Mouse (Mus musculus): ENCODE results near the gene Armc7. TPM values are rescaled to one million over a fixed set of nuclear protein-coding genes. Genes with fewer than 3 reads are reported as not detected.

Armc7 gene
- 9.0 and 10.5 TPM in 2 replicates for polyA plus RNA-seq (2015; fragmentation: Nextera tagmentation; extraction: Ambion mirVana)

- Histone ChIP-seq H3K9ac (replicated peaks; ENCODE audit: low read length) (peak within 1 kb of the TSS; percentile 78), H3K9me3 (ENCODE audit: low read length) (no peaks in the 10 kb centered on the region), H3K27ac (ENCODE audit: low read length) (peak within 1 kb of the TSS; percentile 84), H3K4me2 (replicated peaks; ENCODE audit: low read depth, low read length) (peak within 1 kb of the TSS; percentile 94), H3K4me3 (ENCODE audit: low read length) (peak within 1 kb of the TSS; percentile 96), H3K27me3 (ENCODE audit: insufficient read depth, low read length) (no peaks in the 10 kb centered on the region), H3K36me3 (ENCODE audit: insufficient read depth, low read length) (peaks cover 5% of the 10 kb centered on the region; the same call in 1 of the 2 replicates), H3K4me1 (ENCODE audit: insufficient read depth, low read length) (peaks cover 39% of the 10 kb centered on the region)
- peak; percentile 98 for ATAC-seq (ENCODE audit: low FRiP score, low TSS enrichment)
- WGBS, result 1% methylated on average over 26 of the region's 26 CpGs
These were observed at the start of gene Armc7 for GRCm38 (mm10) chr11:115475025-115475757. Gene Armc7 (plus strand): TSS chr11:115475667.

GRCm38 (mm10) chr11:115425671-115426070 lies 49.8 kb upstream of the Armc7 start:
- Histone ChIP-seq H3K36me3 (ENCODE audit: insufficient read depth, low read length) (peaks cover 45% of the 10 kb centered on the region), H3K27ac (ENCODE audit: low read length) (no peak overlapping the region), H3K9ac (replicated peaks; ENCODE audit: low read length) (no peak overlapping the region), H3K4me2 (replicated peaks; ENCODE audit: low read depth, low read length) (no peak overlapping the region), H3K4me3 (ENCODE audit: low read length) (no peak overlapping the region), H3K4me1 (ENCODE audit: insufficient read depth, low read length) (peaks cover 18% of the 10 kb centered on the region), H3K9me3 (ENCODE audit: low read length) (no peaks in the 10 kb centered on the region), H3K27me3 (ENCODE audit: insufficient read depth, low read length) (no peaks in the 10 kb centered on the region)
- no peak for ATAC-seq (ENCODE audit: low FRiP score, low TSS enrichment)
- 81% methylated on average over 6 of the region's 6 CpGs for WGBS

- Histone ChIP-seq H3K27ac (ENCODE audit: low read length) (peak overlapping the region; percentile 45), H3K9ac (replicated peaks; ENCODE audit: low read length) (peak overlapping the region; percentile 49; the same call in 1 of the 2 replicates), H3K9me3 (ENCODE audit: low read length) (no peaks in the 10 kb centered on the region), H3K27me3 (ENCODE audit: insufficient read depth, low read length) (no peaks in the 10 kb centered on the region), H3K4me1 (ENCODE audit: insufficient read depth, low read length) (peaks cover 6% of the 10 kb centered on the region; the same call in 1 of the 2 replicates), H3K4me2 (replicated peaks; ENCODE audit: low read depth, low read length) (0 out of 2 replicates have a peak overlapping the region, but pooled peaks have one; percentile 28), H3K36me3 (ENCODE audit: insufficient read depth, low read length) (peaks cover 55% of the 10 kb centered on the region), H3K4me3 (ENCODE audit: low read length) (no peak overlapping the region)
- 35% methylated on average over 20 of the region's 20 CpGs for WGBS
- ATAC-seq (ENCODE audit: low FRiP score, low TSS enrichment), result peak; percentile 69; the same call in 1 of the 2 replicates
These were observed 47.8 kb upstream of the Armc7 start for GRCm38 (mm10) chr11:115427482-115428331.

GRCm38 (mm10) chr11:115429307-115429706 lies 46.2 kb upstream of the Armc7 start:
- 85% methylated on average over 7 of the region's 7 CpGs for WGBS
- Histone ChIP-seq H3K4me1 (ENCODE audit: insufficient read depth, low read length) (peaks cover 6% of the 10 kb centered on the region; the same call in 1 of the 2 replicates), H3K27ac (ENCODE audit: low read length) (no peak overlapping the region; the same call in 1 of the 2 replicates), H3K4me2 (replicated peaks; ENCODE audit: low read depth, low read length) (no peak overlapping the region), H3K9ac (replicated peaks; ENCODE audit: low read length) (no peak overlapping the region), H3K27me3 (ENCODE audit: insufficient read depth, low read length) (no peaks in the 10 kb centered on the region), H3K36me3 (ENCODE audit: insufficient read depth, low read length) (peaks cover 55% of the 10 kb centered on the region), H3K4me3 (ENCODE audit: low read length) (no peak overlapping the region), H3K9me3 (ENCODE audit: low read length) (no peaks in the 10 kb centered on the region)
- no peak for ATAC-seq (ENCODE audit: low FRiP score, low TSS enrichment)

- no peak for ATAC-seq (ENCODE audit: low FRiP score, low TSS enrichment)
- Histone ChIP-seq H3K27ac (ENCODE audit: low read length) (no peak overlapping the region), H3K4me2 (replicated peaks; ENCODE audit: low read depth, low read length) (no peak overlapping the region), H3K9ac (replicated peaks; ENCODE audit: low read length) (no peak overlapping the region), H3K4me3 (ENCODE audit: low read length) (no peak overlapping the region), H3K36me3 (ENCODE audit: insufficient read depth, low read length) (peaks cover 43% of the 10 kb centered on the region), H3K4me1 (ENCODE audit: insufficient read depth, low read length) (peaks cover 10% of the 10 kb centered on the region), H3K9me3 (ENCODE audit: low read length) (no peaks in the 10 kb centered on the region), H3K27me3 (ENCODE audit: insufficient read depth, low read length) (no peaks in the 10 kb centered on the region)
- 89% methylated on average over 6 of the region's 6 CpGs for WGBS
These were observed 44.9 kb upstream of the Armc7 start for GRCm38 (mm10) chr11:115430561-115430960.

- Histone ChIP-seq H3K36me3 (ENCODE audit: insufficient read depth, low read length) (peaks cover 37% of the 10 kb centered on the region), H3K4me2 (replicated peaks; ENCODE audit: low read depth, low read length) (no peak overlapping the region), H3K9ac (replicated peaks; ENCODE audit: low read length) (0 out of 2 replicates have a peak overlapping the region, but pooled peaks have one; percentile 15), H3K4me1 (ENCODE audit: insufficient read depth, low read length) (peaks cover 18% of the 10 kb centered on the region), H3K9me3 (ENCODE audit: low read length) (no peaks in the 10 kb centered on the region), H3K27ac (ENCODE audit: low read length) (peak overlapping the region; percentile 51), H3K4me3 (ENCODE audit: low read length) (no peak overlapping the region), H3K27me3 (ENCODE audit: insufficient read depth, low read length) (no peaks in the 10 kb centered on the region)
- WGBS, result 80% methylated on average over 4 of the region's 4 CpGs
- no peak for ATAC-seq (ENCODE audit: low FRiP score, low TSS enrichment)
These were observed 42.7 kb upstream of the Armc7 start for GRCm38 (mm10) chr11:115432814-115433213.

GRCm38 (mm10) chr11:115433342-115433741 lies 42.1 kb upstream of the Armc7 start:
- ATAC-seq (ENCODE audit: low FRiP score, low TSS enrichment), result no peak
- 72% methylated on average over 6 of the region's 6 CpGs for WGBS
- Histone ChIP-seq H3K4me3 (ENCODE audit: low read length) (no peak overlapping the region), H3K36me3 (ENCODE audit: insufficient read depth, low read length) (peaks cover 37% of the 10 kb centered on the region), H3K27me3 (ENCODE audit: insufficient read depth, low read length) (no peaks in the 10 kb centered on the region), H3K4me1 (ENCODE audit: insufficient read depth, low read length) (peaks cover 15% of the 10 kb centered on the region), H3K9me3 (ENCODE audit: low read length) (no peaks in the 10 kb centered on the region), H3K9ac (replicated peaks; ENCODE audit: low read length) (no peak overlapping the region), H3K27ac (ENCODE audit: low read length) (peak overlapping the region; percentile 51), H3K4me2 (replicated peaks; ENCODE audit: low read depth, low read length) (no peak overlapping the region)

- peak overlapping the region; percentile 65 for H3K4me2 ChIP-seq (replicated peaks; ENCODE audit: low read depth, low read length)
- peaks cover 15% of the 10 kb centered on the region for H3K4me1 ChIP-seq (ENCODE audit: insufficient read depth, low read length)
- H3K27me3 ChIP-seq (ENCODE audit: insufficient read depth, low read length), result no peaks in the 10 kb centered on the region
- peak overlapping the region; percentile 43 for H3K4me3 ChIP-seq (ENCODE audit: low read length)
- peaks cover 14% of the 10 kb centered on the region for H3K36me3 ChIP-seq (ENCODE audit: insufficient read depth, low read length)
- 6% methylated on average over 31 of the region's 31 CpGs for WGBS
- peak overlapping the region; percentile 69 for H3K9ac ChIP-seq (replicated peaks; ENCODE audit: low read length)
- peaks cover 4% of the 10 kb centered on the region; the same call in 1 of the 2 replicates for H3K9me3 ChIP-seq (ENCODE audit: low read length)
- ATAC-seq (ENCODE audit: low FRiP score, low TSS enrichment), result peak; percentile 50; the same call in 1 of the 2 replicates
- peak overlapping the region; percentile 65 for H3K27ac ChIP-seq (ENCODE audit: low read length)
These were observed 39.7 kb upstream of the Armc7 start for GRCm38 (mm10) chr11:115435596-115436337.

GRCm38 (mm10) chr11:115437571-115438122 lies 37.8 kb upstream of the Armc7 start:
- 72% methylated on average over 5 of the region's 5 CpGs for WGBS
- H3K9ac ChIP-seq (replicated peaks; ENCODE audit: low read length), result no peak overlapping the region
- ATAC-seq (ENCODE audit: low FRiP score, low TSS enrichment), result no peak

More at GRCm38 (mm10) chr11:115437571-115438122, 37.8 kb upstream of the Armc7 start:
- Histone ChIP-seq H3K27me3 (ENCODE audit: insufficient read depth, low read length) (no peaks in the 10 kb centered on the region), H3K4me3 (ENCODE audit: low read length) (no peak overlapping the region), H3K4me1 (ENCODE audit: insufficient read depth, low read length) (peaks cover 15% of the 10 kb centered on the region), H3K36me3 (ENCODE audit: insufficient read depth, low read length) (no peaks in the 10 kb centered on the region), H3K27ac (ENCODE audit: low read length) (no peak overlapping the region), H3K9me3 (ENCODE audit: low read length) (peaks cover 4% of the 10 kb centered on the region; the same call in 1 of the 2 replicates), H3K4me2 (replicated peaks; ENCODE audit: low read depth, low read length) (no peak overlapping the region)
